Mouse (Mus musculus) C2C12 (cell line): ENCODE measurements at regions not wholly inside any gene's neighbourhood (a gene's known extent, or its start where the extent isn't known, plus 50 kb on each side); places are given as distances from the start of the nearest gene placed in this dataset.

Experiments used
- CTCF ChIP-seq: IDR thresholded peaks from one replicate; pipeline ENCODE4 v1.5.1; 2011; ENCODE audit not compliant: control insufficient read depth, insufficient read depth, insufficient read length
- MYOD1 ChIP-seq: IDR thresholded peaks from one replicate; pipeline ENCODE4 v1.6.1; 2011; ENCODE audit warnings: low read depth; ENCODE audit not compliant: control insufficient read depth, insufficient read length

GRCm38 (mm10) chr1:107975626-107976335 is 386.0 kb downstream of the Serpinb8 start:
- TF ChIP-seq CTCF (no peak), MYOD1 (no peak)
